Mouse (Mus musculus) liver, embryonic 14.5 days (tissue): Measurements from ENCODE around the gene Nfkb1.

Experiments
- CTCF ChIP-seq: IDR thresholded peaks from 2 replicates; pipeline ENCODE4 v1.5.1; 2016; ENCODE audit warnings: antibody characterized with exemption, low read depth, control low read depth
- EP300 ChIP-seq: IDR thresholded peaks from 2 replicates; pipeline ENCODE4 v1.6.1; 2016; ENCODE audit warnings: antibody characterized with exemption, low read depth

- TF ChIP-seq CTCF (no peak), EP300 (no peak)
These were observed at the start of gene Nfkb1 for GRCm38 (mm10) chr3:135691191-135692131.
